Mouse (Mus musculus) erythroblast, embryonic 14.5 days (primary cell): ENCODE results near the gene Diaph2. TPM values are rescaled to one million over a fixed set of nuclear protein-coding genes. Genes with fewer than 3 reads are reported as not detected.
"Not testable (repeated sequence)": the region's sequence is repeated elsewhere in the genome, so short reads cannot be mapped to it uniquely, and the experiment has no call there.

ENCODE experiments used
- H3K27me3 ChIP-seq: 2 replicates; pipeline ENCODE4 v1.6.1; 2012; ENCODE audit warnings: inconsistent platforms; ENCODE audit not compliant: control insufficient read depth
- H3K36me3 ChIP-seq: 2 replicates; pipeline ENCODE4 v1.6.1; 2012; ENCODE audit warnings: mild to moderate bottlenecking, inconsistent platforms; ENCODE audit not compliant: control insufficient read depth
- H3K4me1 ChIP-seq: 2 replicates; pipeline ENCODE4 v1.6.1; 2012; ENCODE audit warnings: inconsistent platforms; ENCODE audit not compliant: control insufficient read depth
- H3K4me3 ChIP-seq: replicated peaks from 2 replicates; pipeline ENCODE3; 2012; ENCODE audit warnings: moderate library complexity, mild to moderate bottlenecking, inconsistent platforms
- H3K9me3 ChIP-seq: 2 replicates; pipeline ENCODE4 v1.6.1; 2012; ENCODE audit warnings: low read length, inconsistent platforms, mixed read lengths; ENCODE audit not compliant: control insufficient read depth
- GATA1 ChIP-seq: IDR thresholded peaks from 2 replicates; pipeline ENCODE4 v1.6.1; 2012; ENCODE audit warnings: low read length, inconsistent platforms, mixed read lengths
- TAL1 ChIP-seq: IDR thresholded peaks from 3 replicates; pipeline ENCODE4 v1.6.1; 2012; ENCODE audit warnings: low read length, inconsistent platforms, mixed read lengths
- polyA plus RNA-seq: library from polyadenylated mRNA; stranded (reverse); fragments of >175 nt; gene quantifications from 2 replicates; pipeline ENCODE4 v1.2.3, GENCODE M21; 2012

The Diaph2 gene
- polyA plus RNA-seq, 1 experiment = not detected

DNA sequence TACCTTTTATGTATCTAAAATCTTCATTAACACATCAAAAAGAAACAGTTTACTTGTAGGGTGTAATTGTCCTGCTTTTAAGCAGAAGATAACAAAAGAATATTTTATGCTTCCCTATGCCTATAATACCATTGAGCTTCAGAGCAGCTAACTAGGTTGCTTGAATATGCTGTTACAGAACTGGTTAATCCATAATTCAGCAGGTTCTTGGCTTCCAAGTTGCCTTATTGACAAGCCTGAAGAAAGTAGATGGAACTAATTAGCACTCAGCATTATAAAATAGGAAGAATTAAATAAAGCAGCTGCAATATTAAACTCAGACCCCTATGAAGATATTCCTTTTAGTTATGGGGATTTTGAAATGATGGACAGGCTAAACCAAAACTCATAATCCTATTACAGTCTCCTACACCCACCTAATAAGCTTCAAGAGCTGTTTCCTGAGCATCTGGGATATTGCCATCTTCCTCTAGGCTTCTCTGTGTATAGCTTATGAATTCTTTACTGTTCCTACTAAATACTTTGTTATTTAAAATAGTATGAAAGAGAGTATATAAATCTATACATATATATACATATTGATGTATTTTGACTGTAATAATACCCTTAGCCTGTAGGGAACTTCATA, 601.4 kb downstream of the Diaph2 start:
- Histone ChIP-seq H3K4me3 (no peak overlapping the region), H3K9me3 (no peaks in the 10 kb centered on the region), H3K4me1 (no peaks in the 10 kb centered on the region), H3K36me3 (no peaks in the 10 kb centered on the region), H3K27me3 (no peaks in the 10 kb centered on the region)
- TF ChIP-seq TAL1 (no peak), GATA1 (no peak)

DNA sequence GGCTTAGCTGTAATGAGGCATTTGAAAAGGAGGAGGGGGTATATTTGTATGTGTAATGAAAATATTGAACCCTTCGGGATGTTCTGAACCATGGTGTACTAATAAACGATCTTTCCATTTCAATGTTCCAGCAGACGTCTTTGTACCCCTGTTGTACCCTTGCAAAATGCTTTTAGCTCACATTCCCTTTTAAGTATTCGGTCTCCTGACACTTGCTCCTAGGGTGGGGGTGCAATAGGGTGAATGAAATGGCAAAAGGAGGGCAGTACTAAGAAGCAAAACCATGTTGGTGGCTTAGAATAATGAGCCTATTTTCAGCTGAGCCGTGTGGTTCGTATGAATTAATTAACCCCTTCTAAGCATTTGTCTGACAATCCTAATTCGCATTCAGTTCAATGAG, 601.9 kb downstream of the Diaph2 start:
- no peak overlapping the region for H3K4me3 ChIP-seq

DNA sequence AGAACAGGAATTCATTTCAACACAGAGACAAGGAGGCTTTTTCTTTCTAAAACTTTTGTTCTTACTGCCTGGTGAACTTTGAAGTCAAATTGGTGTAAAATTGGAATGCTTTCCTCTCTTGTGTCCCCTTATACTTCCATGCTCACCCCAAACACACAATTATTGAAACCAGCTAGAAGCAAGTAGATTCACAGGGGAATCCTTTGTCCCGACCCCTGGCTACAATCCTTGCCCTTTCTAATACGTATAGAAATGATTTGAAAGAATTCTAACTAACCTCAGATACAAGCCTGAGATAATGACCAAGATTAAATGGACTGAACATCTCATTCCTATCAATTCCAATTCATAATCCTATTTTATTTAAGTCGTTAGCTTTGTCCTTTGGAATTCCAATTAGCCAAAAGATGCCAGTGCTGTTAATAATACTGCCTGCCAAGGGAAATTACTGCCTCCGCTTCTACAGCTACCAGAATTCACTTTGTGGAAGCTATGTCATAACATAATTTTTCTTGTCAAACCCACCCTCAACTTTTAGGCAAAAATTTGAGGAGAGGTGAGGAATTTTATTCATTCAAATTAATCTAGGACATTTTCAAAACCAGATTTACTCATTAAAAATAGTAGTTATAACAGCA, 644.1 kb downstream of the Diaph2 start:
- H3K36me3 ChIP-seq = no peaks in the 10 kb centered on the region
- H3K27me3 ChIP-seq = no peaks in the 10 kb centered on the region
- H3K4me1 ChIP-seq = no peaks in the 10 kb centered on the region
- no peaks in the 10 kb centered on the region for H3K9me3 ChIP-seq
- TF ChIP-seq TAL1 (no peak), GATA1 (no peak)
- H3K4me3 ChIP-seq = no peak overlapping the region

More for the DNA sequence above, 601.9 kb downstream of the Diaph2 start:
- Histone ChIP-seq H3K4me1 (no peaks in the 10 kb centered on the region), H3K9me3 (no peaks in the 10 kb centered on the region), H3K27me3 (no peaks in the 10 kb centered on the region), H3K36me3 (no peaks in the 10 kb centered on the region)
- TF ChIP-seq TAL1 = no peak

DNA sequence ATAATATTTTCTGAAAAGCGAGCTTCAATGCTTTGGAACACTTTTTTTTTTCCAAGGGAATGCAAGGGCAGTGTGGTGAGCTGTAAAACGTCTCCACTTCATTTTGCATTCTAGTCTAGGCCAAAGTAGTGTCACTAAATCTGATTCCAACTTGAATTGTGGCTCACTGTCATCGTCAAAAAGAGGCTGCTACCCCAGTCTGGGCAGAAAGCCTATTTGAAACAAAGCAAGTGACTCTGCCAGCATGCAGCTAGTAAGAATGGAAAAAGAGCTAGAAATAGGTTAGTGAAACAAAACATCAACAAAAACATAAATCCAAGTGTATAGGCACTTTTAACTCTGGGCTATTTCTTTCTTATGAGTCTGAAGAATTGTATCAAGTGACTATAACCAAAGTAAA, 653.7 kb downstream of the Diaph2 start:
- no peaks in the 10 kb centered on the region for H3K36me3 ChIP-seq
- TF ChIP-seq TAL1 = no peak
- no peak for TF ChIP-seq GATA1
- no peaks in the 10 kb centered on the region for H3K27me3 ChIP-seq
- H3K9me3 ChIP-seq = no peaks in the 10 kb centered on the region
- no peaks in the 10 kb centered on the region for H3K4me1 ChIP-seq
- H3K4me3 ChIP-seq = no peak overlapping the region

DNA sequence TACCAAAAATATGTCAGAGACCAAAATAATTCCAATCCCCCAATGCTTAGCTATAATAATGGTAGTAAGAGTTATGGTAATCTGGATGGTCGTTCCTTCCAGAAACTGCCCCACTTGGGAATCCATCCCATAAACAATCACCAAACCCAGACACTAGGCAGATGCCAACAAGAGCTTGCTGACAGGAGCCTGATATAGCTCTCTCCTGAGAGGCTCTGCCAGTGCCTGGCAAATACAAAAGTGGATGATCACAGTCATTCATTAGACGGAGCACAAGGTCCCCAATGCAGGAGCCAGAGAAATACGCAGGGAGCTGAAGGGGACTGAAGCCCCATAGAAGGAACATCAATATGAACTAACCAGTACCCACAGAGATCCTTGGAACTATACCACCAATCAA, 657.9 kb downstream of the Diaph2 start:
- H3K36me3 ChIP-seq, H3K9me3 ChIP-seq: not testable (repeated sequence)

DNA sequence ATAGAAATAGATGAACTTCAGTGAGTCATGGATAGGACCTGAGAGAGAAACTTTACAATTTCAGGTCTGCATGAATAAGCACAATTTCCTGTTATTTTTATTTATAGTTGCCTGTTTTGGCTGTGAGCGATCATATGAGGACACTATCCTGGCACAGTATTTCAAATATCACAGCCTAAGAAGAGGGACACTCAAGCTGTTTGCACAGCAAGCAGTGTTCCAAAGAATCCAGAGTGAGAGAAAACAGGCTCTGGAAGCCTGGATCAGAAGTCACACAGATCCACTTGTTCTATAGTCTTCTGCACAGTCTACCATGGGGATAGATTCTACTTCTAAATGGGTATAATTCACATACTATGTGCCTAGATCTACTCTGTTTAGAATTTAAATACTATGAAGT, 659.4 kb downstream of the Diaph2 start:
- no peaks in the 10 kb centered on the region for H3K9me3 ChIP-seq
- no peak overlapping the region for H3K4me3 ChIP-seq
- no peaks in the 10 kb centered on the region for H3K27me3 ChIP-seq
- no peaks in the 10 kb centered on the region for H3K36me3 ChIP-seq
- no peaks in the 10 kb centered on the region for H3K4me1 ChIP-seq
- TF ChIP-seq GATA1 (no peak), TAL1 (no peak)

More for the DNA sequence above, 657.9 kb downstream of the Diaph2 start:
- not testable (repeated sequence) for H3K4me1 ChIP-seq, H3K27me3 ChIP-seq, H3K4me3 ChIP-seq

DNA sequence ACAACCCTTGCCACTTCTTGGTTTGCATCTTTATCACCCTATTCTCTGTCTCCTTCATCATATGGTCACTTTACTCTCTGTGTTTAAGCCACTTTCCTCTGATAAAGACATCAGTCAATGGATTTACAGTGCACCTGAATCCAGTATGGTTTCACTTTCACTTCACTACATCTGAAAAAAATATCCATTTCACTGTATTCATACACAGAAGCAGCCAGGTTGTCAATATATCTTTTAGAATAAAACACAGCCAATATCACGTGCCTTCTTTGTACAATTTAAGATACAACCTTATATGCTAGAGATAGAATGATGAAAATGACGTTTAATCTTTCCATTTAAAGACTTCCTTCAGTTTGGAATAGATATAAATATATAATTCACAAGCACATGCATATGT, 673.6 kb downstream of the Diaph2 start:
- TF ChIP-seq GATA1 = no peak
- no peak for TF ChIP-seq TAL1
- no peak overlapping the region for H3K4me3 ChIP-seq
- no peaks in the 10 kb centered on the region for H3K27me3 ChIP-seq
- no peaks in the 10 kb centered on the region for H3K36me3 ChIP-seq
- no peaks in the 10 kb centered on the region for H3K9me3 ChIP-seq
- no peaks in the 10 kb centered on the region for H3K4me1 ChIP-seq

DNA sequence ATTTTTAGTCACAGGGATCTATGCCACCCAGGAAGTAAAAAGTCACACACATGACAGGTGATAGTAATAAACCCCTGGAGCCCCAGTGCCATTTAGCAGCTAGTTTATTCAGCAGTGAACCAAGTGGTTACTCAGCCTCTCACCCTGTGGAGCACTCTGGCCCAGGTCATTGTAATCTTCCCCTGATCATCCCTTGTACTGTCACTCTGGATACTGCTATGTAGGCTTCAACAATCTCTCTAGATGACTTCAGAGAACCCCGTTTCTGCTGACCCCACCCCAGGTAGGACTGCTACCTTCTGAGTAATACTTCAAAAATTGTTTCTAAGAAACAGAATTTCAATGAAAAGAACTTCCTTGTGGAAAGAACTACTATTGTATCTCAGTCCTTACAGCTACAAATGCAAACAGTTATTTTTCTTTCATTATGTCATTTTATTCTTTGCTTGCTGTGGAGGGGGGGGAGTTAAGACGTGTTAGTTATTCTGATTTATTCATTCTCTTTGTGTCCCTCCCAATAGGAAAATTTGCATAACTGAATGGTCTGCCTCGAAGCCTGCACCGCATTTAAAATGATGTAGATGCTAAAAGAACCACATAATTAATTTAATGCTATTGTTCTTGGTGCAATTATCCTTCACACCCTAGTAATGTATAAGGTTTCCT, 702.4 kb downstream of the Diaph2 start:
- no peak overlapping the region for H3K4me3 ChIP-seq
- no peaks in the 10 kb centered on the region for H3K27me3 ChIP-seq
- TF ChIP-seq TAL1 = no peak
- no peak for TF ChIP-seq GATA1
- no peaks in the 10 kb centered on the region for H3K36me3 ChIP-seq
- no peaks in the 10 kb centered on the region for H3K4me1 ChIP-seq
- H3K9me3 ChIP-seq = no peaks in the 10 kb centered on the region

DNA sequence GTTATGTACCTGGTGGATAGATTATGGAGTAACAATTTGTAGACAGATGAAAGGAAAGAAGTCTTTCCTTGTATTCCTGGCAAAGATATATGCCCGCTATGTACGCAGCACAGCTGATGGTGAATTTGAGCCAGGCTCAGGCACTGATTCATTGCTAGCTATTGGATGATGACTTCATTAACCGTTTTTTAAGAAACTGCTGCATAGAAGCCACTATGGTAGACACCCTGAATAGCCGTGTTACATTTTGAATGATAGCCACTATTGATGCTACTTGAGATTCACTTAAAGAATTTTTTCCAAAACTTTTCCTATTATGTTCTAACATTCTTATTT, 702.9 kb downstream of the Diaph2 start:
- no peaks in the 10 kb centered on the region for H3K27me3 ChIP-seq
- H3K36me3 ChIP-seq = no peaks in the 10 kb centered on the region
- no peaks in the 10 kb centered on the region for H3K9me3 ChIP-seq
- H3K4me1 ChIP-seq = no peaks in the 10 kb centered on the region
- TF ChIP-seq TAL1 (no peak), GATA1 (no peak)
- no peak overlapping the region for H3K4me3 ChIP-seq
